Mouse (Mus musculus): Measurements from ENCODE around the gene Gga3.
A peak's percentile ranks its signal among the peaks of the same experiment; 100 is the strongest.

Gene Gga3

DNA sequence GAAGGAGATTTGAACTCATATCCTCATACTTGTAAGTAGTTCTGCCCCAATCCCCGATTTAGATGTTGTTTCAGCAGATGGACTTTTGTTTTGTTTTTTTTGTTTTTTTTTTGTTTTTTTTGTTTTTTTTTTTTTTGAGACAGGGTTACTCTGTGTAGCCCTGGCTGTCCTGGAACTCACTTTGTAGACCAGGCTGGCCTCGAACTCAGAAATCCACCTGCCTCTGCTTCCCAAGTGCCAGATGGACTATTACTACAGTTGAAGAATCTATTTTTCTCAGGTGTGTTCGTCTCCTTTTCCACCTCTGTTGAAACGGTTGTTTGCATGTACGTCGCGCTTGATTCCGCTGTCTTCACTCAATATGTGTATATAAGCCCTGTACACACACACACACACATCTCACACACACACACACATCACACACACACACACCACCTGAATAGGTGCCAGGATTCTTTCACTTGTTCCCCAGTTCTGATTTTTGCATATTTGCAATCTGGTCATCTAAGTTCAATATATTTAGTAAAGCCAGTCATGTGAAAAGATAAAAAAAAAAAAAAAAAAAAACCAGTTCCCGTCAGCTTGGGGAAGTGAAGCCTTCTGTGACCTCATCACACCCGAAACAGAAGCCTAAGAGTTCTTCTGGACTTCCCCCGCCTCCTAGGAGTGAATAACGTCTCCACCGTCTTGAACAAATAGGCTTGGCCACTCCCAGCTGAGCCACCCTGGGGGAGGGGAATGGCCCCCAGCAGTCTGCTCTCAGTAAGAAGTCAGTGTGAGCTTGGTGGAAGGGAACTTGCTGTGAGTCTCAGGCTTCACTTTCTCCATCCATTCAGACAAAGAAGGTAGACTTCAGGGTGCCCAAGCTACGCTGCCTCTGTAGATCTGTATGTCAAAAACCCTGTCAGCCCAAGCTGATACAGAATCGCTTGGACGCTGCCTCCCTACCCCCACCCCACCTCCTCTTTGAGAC is 27.0 kb upstream of the Gga3 start:
- no peak for DNase-seq (ENCODE audit: low spot score)

DNA sequence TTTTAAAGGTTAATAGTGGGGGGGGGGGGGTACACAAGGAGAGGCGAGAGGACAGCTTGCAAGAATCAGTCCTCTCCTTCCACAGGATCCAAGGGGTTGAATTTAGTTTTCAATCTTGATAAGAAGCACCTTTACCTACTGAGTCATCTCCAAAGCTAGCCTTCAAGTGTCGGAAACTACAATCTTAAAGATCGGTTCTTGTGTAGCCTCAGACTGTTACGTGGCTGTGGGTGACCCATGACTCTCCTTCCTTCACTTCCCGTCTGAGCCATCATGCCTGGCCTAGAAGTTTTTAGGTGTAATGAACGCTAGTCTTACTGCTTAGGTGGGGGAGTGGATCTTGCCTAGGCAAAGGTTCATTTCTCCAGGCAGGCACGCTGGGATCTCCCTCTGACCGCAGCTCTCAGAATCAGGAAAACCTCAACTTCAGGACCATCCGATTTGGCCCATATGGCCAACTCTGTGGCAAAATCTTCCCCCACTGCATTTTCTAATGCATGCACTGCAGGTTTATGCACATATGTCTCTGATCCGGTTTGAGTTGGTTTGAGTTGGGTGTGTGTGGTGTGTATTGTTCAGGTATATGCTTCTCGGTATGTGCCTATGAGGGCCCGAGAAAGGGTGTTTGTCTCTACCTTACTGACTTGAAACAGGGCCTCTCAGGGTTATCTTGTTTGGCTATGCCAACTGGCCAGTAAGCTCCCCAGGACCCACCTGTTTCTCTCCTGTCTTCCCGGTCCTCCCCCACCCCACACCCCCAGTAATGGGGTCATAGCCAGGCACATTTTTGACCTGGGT is 26.1 kb upstream of the Gga3 start:
- no peak for DNase-seq (ENCODE audit: low spot score)

DNA sequence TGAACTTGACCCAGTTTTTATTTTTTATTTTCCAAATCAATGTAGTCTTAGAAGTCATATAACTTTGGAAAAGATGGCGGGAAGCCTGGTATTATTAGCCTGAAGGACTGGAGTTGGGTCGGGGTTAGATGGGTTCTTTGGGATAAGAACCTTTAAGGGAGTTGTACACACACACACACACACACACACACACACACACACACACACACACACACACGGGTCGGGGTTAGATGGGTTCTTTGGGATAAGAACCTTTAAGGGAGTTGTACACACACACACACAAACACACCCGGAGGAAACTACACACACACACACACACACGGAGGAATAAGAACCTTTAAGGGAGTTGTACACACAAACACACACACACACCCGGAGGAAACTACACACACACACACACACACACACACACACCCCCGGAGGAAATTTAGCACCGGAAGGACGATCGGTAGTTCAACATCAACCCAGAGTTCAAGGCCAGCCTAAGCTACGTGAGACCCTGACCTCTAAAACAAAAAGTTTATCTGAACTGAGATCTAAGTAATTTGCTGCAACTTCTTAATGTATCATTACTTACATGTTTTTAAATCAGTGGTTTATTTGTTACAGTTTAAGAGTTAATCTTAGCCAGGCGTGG is 24.7 kb upstream of the Gga3 start:
- DNase-seq (ENCODE audit: low spot score), result no peak

DNA sequence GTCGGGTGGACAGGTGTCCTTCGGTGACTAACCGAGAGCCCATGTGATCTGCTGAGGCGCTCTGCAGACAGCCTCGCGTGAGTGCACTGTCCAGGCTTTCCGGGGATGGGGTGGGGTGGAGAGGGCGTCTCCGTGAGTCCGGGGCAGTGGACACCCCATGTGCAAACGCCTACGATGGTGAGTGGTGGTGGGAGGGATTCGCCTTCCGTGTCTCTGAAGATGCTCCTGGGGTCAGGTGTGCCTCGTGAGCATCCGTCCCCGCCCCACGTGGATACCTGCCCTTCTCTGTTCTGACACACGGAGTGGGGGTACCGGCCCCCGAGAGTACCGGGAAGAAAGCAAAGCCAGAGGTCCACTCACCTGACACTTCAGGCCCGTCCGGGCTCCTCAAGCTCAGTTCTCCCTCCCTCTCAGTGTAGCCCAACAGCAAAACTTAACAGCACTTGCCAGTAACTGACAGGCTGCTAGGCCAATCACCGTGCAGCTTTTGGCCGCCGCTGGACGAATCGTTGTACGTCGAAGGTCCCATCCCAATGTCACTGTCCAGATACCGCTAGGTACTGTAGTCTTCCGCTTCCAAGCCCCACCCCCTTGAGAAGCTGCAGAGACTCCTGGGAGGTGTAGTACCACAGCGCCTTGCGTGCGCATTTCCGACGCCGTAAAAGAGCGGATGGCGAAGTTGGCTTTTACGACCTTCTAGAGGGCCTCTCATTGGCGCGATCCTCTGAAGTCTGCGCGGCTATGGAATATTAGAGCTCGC is 24.0 kb upstream of the Gga3 start, which contains the start of gene Slc25a19:
TSS of gene Slc25a19 (minus strand) at position 591 of the 760 bp plus-strand sequence.
- DNase-seq (ENCODE audit: low spot score), result peak; percentile 98

DNA sequence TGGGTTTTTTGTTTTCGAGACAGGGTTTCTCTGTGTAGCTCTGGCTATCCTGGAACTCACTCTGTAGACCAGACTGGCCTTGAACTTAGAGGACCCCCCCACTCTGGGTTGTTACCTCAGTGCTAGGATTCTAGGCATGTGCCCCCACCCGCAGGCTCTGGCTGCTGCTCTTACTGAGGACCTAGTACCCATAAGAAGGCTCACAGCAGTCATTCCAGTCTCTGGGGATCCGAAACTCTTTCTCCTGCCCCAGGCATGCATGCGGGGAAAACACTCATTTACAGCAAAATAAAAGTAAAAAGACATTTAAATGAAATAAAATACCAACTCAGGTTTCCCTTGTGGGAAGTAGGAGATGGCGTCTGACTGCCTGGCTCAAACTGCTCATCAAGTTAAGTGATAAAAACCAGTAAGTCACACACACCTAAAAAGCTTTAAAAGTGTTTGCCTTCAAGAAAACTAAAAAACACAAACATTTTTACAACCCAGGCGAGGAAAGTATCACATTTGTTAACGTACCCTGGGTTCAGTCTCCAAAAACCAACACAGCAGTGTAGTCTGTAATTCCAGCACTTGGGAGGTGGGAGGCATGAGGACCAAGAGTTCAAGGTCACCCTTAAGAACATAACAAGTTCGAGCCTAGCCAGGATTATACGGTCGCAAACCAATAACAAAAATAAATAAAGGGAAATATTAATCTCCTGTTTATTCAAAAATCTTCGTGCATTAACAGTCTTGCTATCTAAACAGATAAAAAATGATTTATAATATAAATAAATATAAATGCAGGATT is 23.2 kb upstream of the Gga3 start:
- DNase-seq (ENCODE audit: low spot score), result no peak

DNA sequence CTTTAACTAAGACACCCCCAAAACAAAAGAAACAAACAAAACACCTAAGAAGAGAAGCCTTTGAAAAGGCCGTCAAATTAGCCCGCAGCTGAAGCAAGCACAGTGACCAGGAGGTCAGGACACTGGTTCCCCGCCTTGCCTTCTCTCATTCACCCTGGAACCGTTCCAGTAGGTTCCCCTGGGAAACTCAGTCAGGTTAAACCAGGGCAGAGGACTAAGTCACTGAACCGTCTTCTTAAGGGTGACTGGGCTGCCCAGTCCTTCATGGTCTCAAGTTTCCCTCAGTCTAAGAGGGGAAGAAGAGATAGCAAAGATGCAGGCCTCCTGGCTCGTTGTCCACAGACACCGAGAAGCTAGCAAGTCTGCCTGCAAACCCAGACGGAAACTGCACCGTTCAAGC is 22.0 kb upstream of the Gga3 start:
- DNase-seq (ENCODE audit: low spot score), result no peak

DNA sequence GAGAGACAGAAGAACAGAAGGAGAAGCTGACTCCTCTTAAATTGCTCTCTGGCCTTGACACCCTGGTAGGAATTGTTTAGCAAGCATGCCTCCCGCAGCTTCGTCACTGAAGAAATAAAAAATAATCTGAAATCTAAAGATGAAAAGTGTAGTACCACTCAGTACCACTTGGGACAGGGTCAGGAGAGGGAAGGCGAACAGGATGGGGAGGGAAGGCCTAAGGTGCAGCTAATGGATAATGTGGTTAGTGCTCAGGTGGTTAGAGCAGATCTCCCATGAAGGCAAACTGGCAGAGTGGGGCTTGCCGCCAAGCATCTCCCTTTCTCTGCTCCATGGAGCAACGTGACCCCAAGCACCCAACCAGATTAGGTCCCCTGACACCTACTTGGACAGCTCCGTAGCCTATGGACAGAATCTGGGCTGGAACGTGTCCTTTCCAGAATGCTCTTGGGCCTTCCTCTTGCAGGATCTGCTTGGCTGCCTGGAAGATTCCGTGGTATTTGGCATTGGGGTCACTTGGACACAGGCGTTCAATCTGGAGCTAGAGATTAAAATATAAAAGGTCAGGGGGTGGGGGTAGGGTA is 19.7 kb upstream of the Gga3 start:
- DNase-seq (ENCODE audit: low spot score), result no peak

DNA sequence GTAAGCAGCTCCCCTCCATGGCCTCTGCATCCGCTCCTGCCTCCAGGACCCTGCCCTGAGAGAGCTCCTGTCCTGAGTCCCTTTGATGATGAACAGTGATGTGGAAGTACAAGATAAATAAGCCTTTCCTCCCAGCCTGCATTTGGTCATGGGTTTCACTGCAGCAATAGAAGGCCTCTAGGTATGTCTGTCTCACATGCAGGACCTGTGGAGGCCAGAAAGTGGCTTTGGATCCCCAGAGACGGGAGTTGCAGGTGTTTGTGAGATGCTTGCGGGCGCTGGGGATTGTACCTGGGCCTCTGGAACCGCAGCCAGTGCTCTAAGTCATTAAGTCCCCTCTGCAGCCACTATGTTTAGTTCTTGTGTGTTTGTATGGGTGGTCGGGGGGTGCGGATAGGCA is 16.1 kb upstream of the Gga3 start:
- no peak for DNase-seq (ENCODE audit: low spot score)

DNA sequence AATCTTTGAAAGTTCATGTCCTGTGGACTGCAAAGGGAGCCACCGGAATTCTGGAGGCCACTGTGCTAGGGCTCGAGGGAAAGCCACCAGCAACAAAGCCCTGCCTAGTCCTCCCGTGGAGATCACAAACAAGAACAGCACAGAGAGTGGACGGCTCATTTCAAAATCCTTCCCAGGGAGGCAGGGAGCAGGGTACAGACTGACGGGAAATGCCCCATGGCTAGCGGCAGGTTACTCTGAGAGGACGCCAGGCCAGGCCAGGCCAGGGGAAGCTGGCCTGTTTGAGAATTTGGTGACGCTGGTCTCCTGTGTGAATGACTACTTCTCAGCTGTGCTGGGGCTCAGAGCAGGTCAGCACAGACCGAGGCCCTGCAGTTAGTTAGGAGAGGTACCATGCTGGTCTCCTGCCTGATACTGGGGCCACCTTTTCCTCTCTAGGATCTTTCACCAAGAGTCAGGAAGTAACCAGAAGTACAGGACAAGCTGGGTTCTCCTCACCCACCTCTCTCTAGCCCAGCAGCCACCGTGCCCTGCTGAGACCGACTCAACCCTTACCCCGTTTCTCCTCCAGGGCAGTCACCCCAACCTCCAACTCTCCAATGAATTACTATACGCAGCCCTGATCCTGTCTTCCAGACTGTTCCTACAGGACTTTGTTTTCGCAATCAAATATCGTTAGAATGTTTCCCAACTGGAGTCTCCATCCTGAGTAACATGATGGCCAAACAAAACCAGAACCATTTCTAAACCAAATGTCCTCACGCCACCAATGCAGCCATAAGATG is 15.1 kb upstream of the Gga3 start:
- DNase-seq (ENCODE audit: low spot score), result no peak

DNA sequence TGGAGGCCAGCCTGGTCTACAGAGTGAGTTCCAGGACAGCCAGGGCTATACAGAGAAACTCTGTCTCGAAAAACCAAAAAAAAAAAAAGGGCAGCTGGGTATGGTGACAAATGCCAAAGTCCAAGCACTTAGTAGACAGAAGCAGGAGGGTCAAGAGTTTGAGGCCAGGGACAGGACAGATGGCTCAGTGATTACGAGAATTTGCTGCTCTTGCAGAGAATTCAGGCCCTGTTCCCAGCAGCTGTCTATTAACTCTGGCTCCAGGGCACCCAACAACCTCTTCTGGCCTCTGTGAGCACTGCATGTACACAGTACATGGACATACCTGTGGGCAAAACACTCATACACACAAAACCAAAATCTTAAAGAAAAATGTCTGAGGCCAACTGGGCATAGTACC is 14.2 kb upstream of the Gga3 start:
- DNase-seq (ENCODE audit: low spot score), result no peak

DNA sequence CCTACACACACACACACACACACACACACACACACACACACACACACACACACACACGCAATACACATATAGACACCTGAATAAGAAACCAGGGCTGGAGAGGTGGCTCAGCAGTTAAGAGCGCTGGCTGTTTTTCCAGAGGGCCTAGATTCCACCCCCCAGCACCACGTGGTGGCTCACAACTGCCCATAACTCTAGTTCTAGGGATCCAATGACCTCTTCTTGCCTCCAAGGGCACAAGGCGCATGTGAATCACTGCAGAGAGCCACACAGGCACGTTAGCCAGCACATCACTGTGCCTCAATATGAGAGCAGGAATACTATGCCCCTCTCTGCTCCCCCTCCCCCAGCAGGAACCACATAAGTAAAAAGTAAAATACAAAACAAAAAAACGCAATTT is 13.0 kb upstream of the Gga3 start:
- DNase-seq (ENCODE audit: low spot score), result no peak

DNA sequence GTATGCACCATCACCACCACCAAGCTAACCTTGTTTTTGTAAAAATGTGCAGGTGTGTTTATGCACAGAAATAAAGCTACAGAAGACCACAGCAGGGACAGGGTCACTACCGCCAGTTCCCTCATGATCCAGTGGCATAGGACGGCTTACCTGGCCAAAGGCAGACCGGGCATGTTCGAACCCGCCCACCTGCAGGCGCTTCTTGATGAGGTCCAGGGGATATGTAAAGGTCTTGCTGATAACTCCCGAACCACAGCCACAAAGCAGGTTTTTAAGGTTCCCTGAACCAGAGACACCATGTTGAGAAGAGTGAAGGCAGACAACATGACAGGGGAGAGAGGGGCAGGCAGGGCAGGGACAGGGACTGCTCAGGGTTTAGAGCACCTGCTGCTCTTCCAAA is 12.5 kb upstream of the Gga3 start:
- DNase-seq (ENCODE audit: low spot score), result no peak

DNA sequence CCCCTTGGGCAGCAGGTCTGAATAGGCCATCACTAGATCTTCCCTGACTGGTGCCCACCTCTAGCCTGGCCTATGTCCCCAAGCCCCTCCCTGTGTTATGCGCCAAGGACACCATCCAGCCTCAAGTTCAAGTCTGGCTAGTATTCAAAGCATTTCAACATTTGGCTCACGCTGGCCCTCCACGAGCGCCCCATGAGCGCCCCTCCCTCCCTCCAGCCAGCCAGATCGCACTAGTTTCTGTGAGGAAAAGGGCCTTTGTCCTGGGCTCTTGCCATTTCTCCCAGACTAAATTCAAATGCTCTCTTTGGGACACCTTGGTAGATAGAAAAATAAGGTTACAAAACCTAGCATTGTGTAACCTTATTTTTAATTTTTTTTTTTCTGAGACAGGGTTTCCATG is 12.0 kb upstream of the Gga3 start:
- DNase-seq (ENCODE audit: low spot score), result no peak

DNA sequence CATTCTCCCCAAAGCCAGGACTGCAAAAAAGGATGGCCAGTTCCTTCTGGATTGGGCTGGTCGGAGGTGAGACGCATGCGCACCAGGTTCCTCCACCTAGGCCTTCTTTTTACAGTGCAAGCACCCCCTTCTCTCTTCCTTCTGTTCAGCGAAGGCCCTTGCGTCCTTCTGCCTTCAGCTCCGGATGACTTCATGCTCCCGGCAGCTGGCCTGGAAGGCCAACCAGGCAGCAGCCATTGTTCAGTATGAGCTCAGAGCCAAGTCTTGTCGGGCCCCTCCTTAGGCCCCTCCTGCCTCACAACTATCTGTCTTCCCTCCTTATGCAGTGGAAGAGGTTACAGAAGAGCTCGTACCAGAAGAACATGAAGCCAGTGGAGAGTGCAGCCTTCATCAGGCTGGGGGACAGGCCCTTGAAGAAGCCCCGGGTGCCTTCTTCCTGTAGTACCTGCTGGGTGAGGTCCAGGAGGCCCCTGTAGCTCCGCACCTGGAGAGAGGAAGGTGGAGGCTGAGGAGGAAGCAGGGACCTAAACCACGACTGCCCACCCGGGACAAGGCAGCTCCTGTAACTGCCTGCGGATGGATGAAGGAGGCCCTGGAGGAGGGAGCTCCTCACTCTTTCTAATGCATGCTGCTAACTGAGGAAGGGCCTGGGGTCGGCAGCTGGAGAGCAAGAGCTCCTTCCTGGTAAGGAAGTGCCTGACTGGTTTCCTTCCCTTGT is 11.4 kb upstream of the Gga3 start:
- no peak for DNase-seq (ENCODE audit: low spot score)

DNA sequence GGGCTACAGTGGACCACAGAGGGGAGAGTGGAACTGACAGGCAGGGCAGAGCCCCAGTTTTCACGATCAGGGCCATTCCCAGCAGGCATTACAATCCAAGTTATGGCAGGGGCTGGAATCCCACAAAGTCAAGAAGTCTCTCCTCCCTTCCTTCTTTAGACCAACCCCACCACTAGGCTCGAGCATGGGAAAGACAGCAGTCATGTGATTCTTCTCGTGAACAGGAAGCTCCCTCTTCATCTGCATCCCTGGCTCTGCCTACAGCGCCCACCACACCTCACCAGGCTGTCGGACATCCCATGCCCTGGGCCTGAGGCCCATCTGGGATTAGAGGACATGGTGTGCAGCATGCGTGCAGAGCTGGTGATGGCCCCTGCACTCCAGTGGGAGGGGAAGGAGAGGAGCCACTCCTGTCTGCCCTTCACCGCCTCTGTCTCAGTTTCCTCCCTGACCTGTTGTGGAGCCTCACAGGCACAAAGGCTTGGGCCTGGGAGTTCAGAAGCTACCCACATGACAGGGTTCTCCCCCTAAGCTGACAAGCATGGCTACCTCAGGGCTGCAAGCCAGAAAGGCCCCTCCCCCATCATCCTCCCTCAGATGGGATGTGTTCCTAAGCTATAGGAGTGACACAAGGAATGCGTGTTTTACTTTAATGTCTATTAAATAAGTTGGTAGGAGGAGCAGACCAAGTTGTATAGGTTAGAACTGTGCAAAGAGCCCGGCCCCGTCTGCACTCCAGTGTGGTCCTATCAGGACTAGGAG is 10.7 kb upstream of the Gga3 start:
- DNase-seq (ENCODE audit: low spot score), result no peak

DNA sequence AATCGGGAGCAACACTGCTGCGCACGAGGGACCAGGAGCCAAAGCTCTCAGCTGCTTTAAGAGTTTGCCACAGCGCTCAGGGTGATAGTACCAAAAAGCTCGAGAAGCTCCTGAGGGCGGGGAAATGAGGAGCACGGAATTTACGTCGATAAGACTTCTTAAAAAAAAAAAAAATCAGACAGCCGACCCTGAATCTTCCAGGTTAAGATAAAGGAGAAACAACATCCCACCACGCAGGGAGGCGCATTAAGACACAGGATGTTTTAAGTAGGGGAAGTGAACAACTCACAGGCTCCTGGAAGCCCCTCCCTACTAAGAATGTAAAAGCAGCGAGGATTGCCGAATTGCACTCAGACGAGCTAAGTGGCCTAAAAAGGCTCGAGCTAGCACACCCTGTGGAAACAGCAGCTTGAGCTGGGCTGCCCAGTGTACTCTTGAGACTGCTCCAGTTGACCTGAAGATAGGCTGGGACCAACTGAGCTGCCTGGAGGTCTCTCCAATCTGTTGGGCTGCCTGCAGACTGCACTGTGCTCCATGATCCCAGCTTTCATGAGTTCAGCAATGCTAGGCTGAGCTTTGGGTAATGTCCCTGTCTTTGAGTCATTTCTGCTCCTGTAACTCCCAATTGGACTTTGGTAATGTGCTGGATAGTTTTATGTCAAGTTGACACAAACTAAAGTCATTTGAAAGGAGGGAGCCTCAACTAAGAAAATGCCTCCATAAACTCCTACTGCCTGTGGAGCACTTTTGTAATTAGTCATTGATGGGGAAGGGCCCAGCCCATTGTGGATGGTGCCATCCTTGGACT is 9.5 kb upstream of the Gga3 start:
- no peak for DNase-seq (ENCODE audit: low spot score)

DNA sequence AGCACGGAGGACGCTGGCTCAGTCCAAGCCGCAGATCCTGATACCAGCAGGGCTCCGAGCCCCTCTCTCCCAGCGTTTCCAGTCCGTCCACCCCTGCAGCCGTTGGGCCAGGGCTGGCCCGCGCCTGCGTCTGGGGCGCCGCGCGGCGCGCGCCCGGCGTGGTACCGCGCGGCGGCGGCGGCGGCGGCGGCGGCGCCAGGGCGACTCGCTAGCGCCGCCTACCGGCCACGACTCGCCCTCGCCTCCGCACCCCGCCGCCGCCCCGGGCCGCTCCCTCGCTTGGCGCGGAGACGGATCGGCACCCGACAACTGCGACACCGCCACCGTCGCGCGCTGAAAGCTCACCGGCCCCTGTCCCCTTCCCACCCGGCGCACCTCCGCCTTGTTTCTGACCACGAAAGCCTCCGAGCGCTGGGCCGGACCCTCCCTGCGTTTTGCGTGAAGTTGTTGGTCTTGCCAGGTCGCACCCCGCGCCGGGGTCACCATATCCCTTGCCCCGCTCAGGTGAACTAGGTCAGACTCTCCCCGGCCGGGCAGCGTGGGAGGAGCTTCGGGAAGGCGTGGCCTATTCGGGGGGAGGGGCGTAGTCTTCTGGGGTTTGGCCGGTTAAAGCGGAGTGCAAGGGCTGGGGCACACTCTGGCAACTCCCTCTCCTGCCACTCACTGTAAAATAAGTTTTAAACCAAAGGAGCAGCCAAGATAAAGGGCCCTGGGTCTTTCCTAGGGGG is 8.7 kb upstream of the Gga3 start, which contains the start of gene Mif4gd:
TSS of gene Mif4gd (minus strand) at position 560 of the 728 bp plus-strand sequence.
- DNase-seq (ENCODE audit: low spot score), result peak; percentile 78

All from urinary bladder, postnatal 10 days (tissue).